ENCODE assay signal across 8 mouse cellular contexts in the genomic region with DNA sequence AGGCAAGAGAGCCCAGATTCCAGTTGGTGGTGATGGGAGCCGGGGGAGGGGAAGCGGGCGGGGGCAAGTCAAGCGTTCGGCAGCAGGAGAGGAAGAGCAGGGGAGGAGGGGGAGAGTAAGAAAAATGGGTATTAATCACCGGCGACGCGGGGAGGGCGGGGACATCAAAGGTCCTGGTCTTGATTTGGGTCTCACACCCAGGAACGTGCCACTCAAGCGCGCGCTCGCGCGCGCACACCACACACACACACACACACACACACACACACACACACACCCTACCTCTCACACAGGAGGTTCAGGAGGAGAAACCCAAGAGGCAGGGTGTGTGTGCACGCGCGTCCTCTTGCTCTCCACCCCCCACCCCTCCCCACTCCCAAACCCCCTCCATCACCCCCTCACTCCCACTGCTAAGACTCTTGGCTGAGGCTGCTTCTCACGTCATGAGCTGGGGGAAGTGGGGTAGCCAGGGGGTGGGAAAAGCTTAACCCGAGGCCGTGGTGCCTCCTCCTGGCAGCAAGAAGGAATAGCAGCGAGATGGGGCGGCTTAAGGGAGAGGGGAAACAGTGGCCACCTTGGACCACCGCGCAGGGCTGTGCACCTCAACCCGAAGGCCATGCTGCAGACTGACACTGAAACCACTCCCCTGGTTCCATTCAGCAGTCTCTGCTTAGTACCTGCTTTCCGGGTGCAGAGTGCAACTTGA. TPM values are rescaled to one million over a fixed set of nuclear protein-coding genes. Genes with fewer than 3 reads are reported as not detected.
A peak's percentile ranks its signal among the peaks of the same experiment; 100 is the strongest.
DNase-seq lines count a peak whose midpoint lies in the region; ATAC-seq and TF ChIP-seq lines count a peak whose summit lies in the region.

Gene Grin2b, minus strand, starts transcription at position 321 of the 706 bp plus-strand sequence.

- H3K36me3 ChIP-seq in heart, embryonic 11.5 days (ENCODE audit: control insufficient read depth, insufficient read depth, low read length) = no peaks in the 10 kb centered on the region
- H3K36me3 ChIP-seq in stomach, postnatal 0 days (ENCODE audit: control insufficient read depth, insufficient read depth, low read length) = no peaks in the 10 kb centered on the region

- no peak within 1 kb of the TSS for H3K27ac ChIP-seq in heart, embryonic 11.5 days (ENCODE audit: low read depth, low read length)
- H3K27ac ChIP-seq in stomach, postnatal 0 days (replicated peaks) = no peak within 1 kb of the TSS

- peaks cover 8% of the 10 kb centered on the region; the same call in 1 of the 2 replicates for H3K4me1 ChIP-seq in heart, embryonic 11.5 days (ENCODE audit: control insufficient read depth, insufficient read depth, low read length)
- H3K4me1 ChIP-seq in stomach, postnatal 0 days (replicated peaks; ENCODE audit: control insufficient read depth, insufficient read depth) = 0 out of 2 replicates have a peak, but pooled peaks cover 3% of the 10 kb centered on the region

- DNase-seq in heart, adult 8-10 months (ENCODE audit: low spot score) = no peak
- DNase-seq in brain, embryonic 14.5 days (ENCODE audit: low read depth) = peak; percentile 95
- peak; percentile 61 to 66 for DNase-seq in layer of hippocampus, postnatal 25 days (ENCODE audit: extremely low spot score in 1 of 2, low spot score in 1 of 2)
- DNase-seq in mesoderm, embryonic 11.5 days (ENCODE audit: low read depth, low spot score) = peak; percentile 77
- peak; percentile 28 for DNase-seq in stomach, postnatal 0 days (ENCODE audit: low spot score)
- no peak for DNase-seq in T-cell, adult 2 months (ENCODE audit: low spot score)

- H3K4me3 ChIP-seq in heart, embryonic 11.5 days (ENCODE audit: low read depth, low read length) = peak within 1 kb of the TSS; percentile 57
- peak within 1 kb of the TSS; percentile 34 for H3K4me3 ChIP-seq in stomach, postnatal 0 days (ENCODE audit: low read depth, low read length)

- no peak for TF ChIP-seq EP300 in stomach, postnatal 0 days (optimal IDR thresholded peaks at IDR 0.05)

- TF ChIP-seq POLR2A in brain, embryonic 14.5 days (IDR thresholded peaks at IDR 0.05; ENCODE audit: borderline replicate concordance, extremely low read depth, insufficient read depth, insufficient read length, poor library complexity, severe bottlenecking) = no peak

- WGBS in heart, embryonic 11.5 days (ENCODE audit: insufficient replicate concordance) = 2% methylated on average over 29 of the region's 30 CpGs
- 3% methylated on average over 22 of the region's 30 CpGs for WGBS in stomach, postnatal 0 days

- H3K9me3 ChIP-seq in heart, embryonic 11.5 days (replicated peaks; ENCODE audit: control insufficient read depth, low read length) = no peaks in the 10 kb centered on the region
- H3K9me3 ChIP-seq in stomach, postnatal 0 days (ENCODE audit: control insufficient read depth, low read length) = no peaks in the 10 kb centered on the region

- peaks cover 43% of the 10 kb centered on the region for H3K27me3 ChIP-seq in heart, embryonic 11.5 days (ENCODE audit: control insufficient read depth, insufficient read depth, low read length)
- H3K27me3 ChIP-seq in stomach, postnatal 0 days (ENCODE audit: control insufficient read depth, insufficient read depth, low read length) = no peaks in the 10 kb centered on the region; the same call in 1 of the 2 replicates

- peak; percentile 86 for TF ChIP-seq CTCF in brain, embryonic 14.5 days (IDR thresholded peaks at IDR 0.05; ENCODE audit: borderline replicate concordance, extremely low read depth, insufficient read depth, insufficient read length)
- peak; percentile 61 for TF ChIP-seq CTCF in stomach, postnatal 0 days (IDR thresholded peaks at IDR 0.05; ENCODE audit: low read depth)

- peak within 1 kb of the TSS; percentile 94 for H3K4me2 ChIP-seq in heart, embryonic 11.5 days
- H3K4me2 ChIP-seq in stomach, postnatal 0 days (replicated peaks; ENCODE audit: low read depth) = peak within 1 kb of the TSS; percentile 59

- peak; percentile 58; the same call in 1 of the 2 replicates for ATAC-seq in heart, embryonic 11.5 days (replicated peaks; ENCODE audit: insufficient number of reproducible peaks, low FRiP score, low TSS enrichment)
- peak; percentile 45 for ATAC-seq in frontal cortex, adult (ENCODE audit: low TSS enrichment)
- ATAC-seq in stomach, postnatal 0 days (ENCODE audit: low FRiP score, low TSS enrichment) = peak; percentile 35; the same call in 1 of the 2 replicates

- H3K9ac ChIP-seq in heart, embryonic 11.5 days (ENCODE audit: low read depth, low read length) = no peak within 1 kb of the TSS
- no peak within 1 kb of the TSS for H3K9ac ChIP-seq in stomach, postnatal 0 days (ENCODE audit: low read length)

RNA-seq across cellular contexts. Expression of gene Grin2b, which starts in this region (rescaled TPM):
- polyA plus RNA-seq in heart, embryonic 11.5 days (2014; fragmentation: Nextera tagmentation; extraction: Ambion mirVana) = 0.04 and 0.08 TPM in 2 replicates
- total RNA-seq in heart, adult 8-10 months (2022) = under 1 TPM in 3 of 4 experiments, not detected in 1; under 0.01 to 0.03 (median 0.03) TPM
- polyA plus RNA-seq in brain, embryonic 14.5 days (2012; rRNA removed) = 8.7 and 17.0 TPM in 2 replicates
- 100 to 1,000 TPM; 272 to 410 TPM for total RNA-seq in layer of hippocampus, postnatal 25 days (2021)
- polyA plus RNA-seq in stomach, postnatal 0 days (2015; fragmentation: Nextera tagmentation; extraction: Ambion mirVana) = 0.63 TPM in 1 of 2 replicates, not detected in the other

Comparison
In these comparisons a context has a peak if more than half of its experiments do, and no peak if none do; other contexts are left out.
1. RNA of gene Grin2b (total RNA-seq): 272 to 410 TPM in layer of hippocampus, postnatal 25 days; under 0.01 to 0.03 TPM in heart, adult 8-10 months; every median in the first group is over 100 times any median in the second.
2. Peak in ATAC-seq, H3K4me3 ChIP-seq and H3K4me2 ChIP-seq in heart, embryonic 11.5 days; RNA of the gene not detected or under 1 TPM.
3. Peak in DNase-seq, ATAC-seq, H3K4me3 ChIP-seq and H3K4me2 ChIP-seq in stomach, postnatal 0 days; RNA of the gene not detected or under 1 TPM.
4. DNase-seq: peak in brain, embryonic 14.5 days (single experiment), layer of hippocampus, postnatal 25 days (2 of 2) and mesoderm, embryonic 11.5 days (single experiment); none in heart, adult 8-10 months (single experiment) and T-cell, adult 2 months (single experiment).
5. Peak in every context shown above with its lines, with median percentiles within 50 percentile points of each other: ATAC-seq.